Mouse (Mus musculus) kidney, postnatal 0 days (tissue): ENCODE results near the gene Slc25a11. TPM values are rescaled to one million over a fixed set of nuclear protein-coding genes. Genes with fewer than 3 reads are reported as not detected.
A peak's percentile ranks its signal among the peaks of the same experiment; 100 is the strongest.

Experiments
- ATAC-seq: fragments of 200-750 bp; cut with Nextera tagmentation; replicated peaks from 2 replicates; pipeline ENCODE4 v1.8.0; 2017; ENCODE audit warnings: low read depth, moderate number of reproducible peaks, moderate TSS enrichment, moderate library complexity; ENCODE audit not compliant: low FRiP score
- DNase-seq: peaks from one replicate; pipeline ENCODE4 v3.0.0-alpha.2; 2016; ENCODE audit warnings: low spot score
- H3K27ac ChIP-seq: fragments of 300-500 bp; sonication (generic); 2 replicates; pipeline ENCODE4 v1.5.1; 2014; ENCODE audit warnings: mild to moderate bottlenecking
- H3K27me3 ChIP-seq: fragments of 300-500 bp; sonication (generic); 2 replicates; pipeline ENCODE4 v1.6.1; 2014; ENCODE audit warnings: low read length, mixed read lengths; ENCODE audit not compliant: insufficient read depth
- H3K36me3 ChIP-seq: fragments of 300-500 bp; sonication (generic); 2 replicates; pipeline ENCODE4 v1.6.1; 2014; ENCODE audit warnings: low read length, mixed read lengths; ENCODE audit not compliant: insufficient read depth
- H3K4me1 ChIP-seq: fragments of 300-500 bp; sonication (generic); replicated peaks from 2 replicates; pipeline ENCODE4 v1.6.1; 2014; ENCODE audit warnings: antibody characterized with exemption, low read length, mixed read lengths; ENCODE audit not compliant: insufficient read depth
- H3K4me2 ChIP-seq: fragments of 300-500 bp; sonication (generic); 2 replicates; pipeline ENCODE4 v1.6.1; 2014; ENCODE audit warnings: mild to moderate bottlenecking, low read length, moderate library complexity, mixed read lengths
- H3K4me3 ChIP-seq: fragments of 300-500 bp; sonication (generic); replicated peaks from 2 replicates; pipeline ENCODE4 v1.5.1; 2014; ENCODE audit warnings: low read depth, low read length
- H3K9ac ChIP-seq: fragments of 300-500 bp; sonication (generic); 2 replicates; pipeline ENCODE4 v1.6.1; 2014; ENCODE audit warnings: low read depth, low read length
- H3K9me3 ChIP-seq: fragments of 300-500 bp; sonication (generic); replicated peaks from 2 replicates; pipeline ENCODE4 v1.6.1; 2016; ENCODE audit warnings: low read length, inconsistent platforms, mixed read lengths
- CTCF ChIP-seq: IDR thresholded peaks from 2 replicates; pipeline ENCODE4 v1.5.1; 2016; ENCODE audit warnings: antibody characterized with exemption, low read depth, mild to moderate bottlenecking, moderate library complexity
- WGBS: fragments of 180-500 bp; shearing (Covaris S2); extraction: QIAGEN DNeasy Blood & Tissue Kit; methylation state at CpG from one replicate; pipeline ENCODE4 v1.1.7; 2014; 5-methylcytosine and 5-hydroxymethylcytosine counted together
- polyA plus RNA-seq: library from polyadenylated mRNA; unstranded; fragments of >200 nt; fragmentation: Nextera tagmentation; extraction: Ambion mirVana; gene quantifications from 2 replicates; pipeline ENCODE4 v1.2.1, GENCODE M21; 2015

Slc25a11 gene
- polyA plus RNA-seq, 1 experiment from 2014 or later, result 227 TPM

DNA sequence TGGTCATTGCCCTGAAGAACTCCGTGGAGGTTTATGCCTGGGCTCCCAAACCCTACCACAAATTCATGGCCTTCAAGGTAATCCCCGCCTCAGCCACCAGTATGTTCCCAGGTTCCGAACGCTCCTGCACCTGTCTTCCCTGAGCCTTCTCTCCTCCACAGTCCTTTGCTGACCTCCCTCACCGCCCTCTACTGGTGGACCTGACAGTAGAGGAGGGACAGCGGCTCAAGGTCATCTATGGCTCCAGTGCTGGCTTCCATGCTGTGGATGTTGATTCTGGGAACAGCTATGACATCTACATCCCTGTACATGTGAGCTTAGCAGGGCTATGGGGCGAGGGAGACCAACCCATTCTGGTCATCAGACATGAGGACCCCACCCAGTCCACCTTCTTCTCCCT, 34.8 kb downstream of the Slc25a11 start:
- Histone ChIP-seq H3K9ac (no peak overlapping the region), H3K4me1 (peaks cover 12% of the 10 kb centered on the region; the same call in 1 of the 2 replicates), H3K36me3 (peaks cover 49% of the 10 kb centered on the region), H3K9me3 (no peaks in the 10 kb centered on the region), H3K4me3 (no peak overlapping the region), H3K4me2 (no peak overlapping the region), H3K27me3 (no peaks in the 10 kb centered on the region), H3K27ac (no peak overlapping the region)
- peak; percentile 54 for TF ChIP-seq CTCF
- ATAC-seq (no peak), DNase-seq (no peak)
- 84% methylated on average over 7 of the region's 7 CpGs for WGBS

DNA sequence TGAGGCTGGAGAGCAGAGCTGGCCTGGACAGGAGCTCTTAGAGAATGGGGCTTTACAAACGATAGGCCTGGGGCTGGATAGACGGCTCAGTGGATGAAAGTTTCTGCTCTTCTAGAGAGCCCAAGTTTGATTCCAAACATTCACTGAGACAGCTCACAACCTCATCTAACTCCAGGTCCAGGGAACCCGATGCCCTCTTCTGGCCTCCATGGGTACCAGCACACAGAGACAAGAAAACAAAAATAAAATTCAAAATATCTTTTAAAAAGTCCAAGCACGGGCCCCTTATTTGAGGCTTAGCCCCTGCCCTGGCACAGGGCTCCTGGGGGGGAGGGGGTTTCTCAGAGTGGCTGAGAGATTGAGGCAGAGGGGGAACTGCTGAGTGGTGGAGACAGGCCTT, 36.5 kb downstream of the Slc25a11 start:
- H3K27ac ChIP-seq, result no peak overlapping the region

DNA sequence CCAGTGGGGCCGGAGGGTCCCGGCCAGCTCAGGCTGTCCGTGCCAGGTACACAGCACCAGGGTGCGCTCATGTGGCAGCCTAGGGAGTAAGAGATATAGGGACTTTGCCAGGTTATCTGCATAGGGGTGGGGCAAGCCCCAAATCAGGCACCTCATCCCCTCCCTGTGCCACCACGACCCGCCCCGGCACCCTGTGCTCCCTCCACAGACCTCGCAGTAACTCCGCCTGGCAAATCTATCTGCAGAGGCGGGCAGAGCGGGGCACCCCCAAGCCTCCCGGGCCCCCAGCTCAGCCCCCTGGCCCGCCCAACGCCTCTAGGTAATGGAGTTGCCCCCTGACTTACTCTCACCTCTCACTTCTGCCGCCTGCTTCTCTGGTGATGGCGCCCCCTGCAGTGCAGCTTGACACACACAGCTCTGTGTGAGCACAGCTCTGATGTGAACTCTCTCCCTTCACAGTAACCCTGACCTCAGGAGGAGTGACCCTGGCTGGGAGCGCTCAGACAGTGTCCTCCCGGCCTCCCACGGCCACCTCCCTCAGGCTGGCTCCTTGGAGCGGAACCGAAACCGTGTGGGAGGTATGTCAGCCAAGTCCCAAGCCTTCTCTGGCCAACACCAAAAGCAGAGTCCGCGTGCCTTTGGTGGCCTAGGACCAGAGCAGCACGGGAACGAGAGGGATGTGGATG, 38.8 kb downstream of the Slc25a11 start:
- no peaks in the 10 kb centered on the region for H3K9me3 ChIP-seq
- H3K4me2 ChIP-seq, result no peak overlapping the region
- H3K4me1 ChIP-seq, result no peaks in the 10 kb centered on the region
- ATAC-seq (peak; percentile 77), DNase-seq (peak; percentile 75)
- WGBS, result 72% methylated on average over 26 of the region's 26 CpGs
- H3K27me3 ChIP-seq, result no peaks in the 10 kb centered on the region
- no peak overlapping the region for H3K9ac ChIP-seq
- H3K4me3 ChIP-seq, result no peak overlapping the region
- peaks cover 79% of the 10 kb centered on the region for H3K36me3 ChIP-seq
- TF ChIP-seq CTCF, result peak; percentile 62
- 0 out of 2 replicates have a peak overlapping the region, but pooled peaks have one; percentile 19 for H3K27ac ChIP-seq

More for the DNA sequence above, 36.5 kb downstream of the Slc25a11 start:
- 87% methylated on average over 4 of the region's 4 CpGs for WGBS
- Histone ChIP-seq H3K9me3 (no peaks in the 10 kb centered on the region), H3K9ac (no peak overlapping the region), H3K4me1 (peaks cover 12% of the 10 kb centered on the region; the same call in 1 of the 2 replicates), H3K4me3 (no peak overlapping the region), H3K27me3 (no peaks in the 10 kb centered on the region), H3K4me2 (no peak overlapping the region), H3K36me3 (peaks cover 67% of the 10 kb centered on the region)
- DNase-seq (no peak), ATAC-seq (no peak)
- TF ChIP-seq CTCF, result peak; percentile 53

DNA sequence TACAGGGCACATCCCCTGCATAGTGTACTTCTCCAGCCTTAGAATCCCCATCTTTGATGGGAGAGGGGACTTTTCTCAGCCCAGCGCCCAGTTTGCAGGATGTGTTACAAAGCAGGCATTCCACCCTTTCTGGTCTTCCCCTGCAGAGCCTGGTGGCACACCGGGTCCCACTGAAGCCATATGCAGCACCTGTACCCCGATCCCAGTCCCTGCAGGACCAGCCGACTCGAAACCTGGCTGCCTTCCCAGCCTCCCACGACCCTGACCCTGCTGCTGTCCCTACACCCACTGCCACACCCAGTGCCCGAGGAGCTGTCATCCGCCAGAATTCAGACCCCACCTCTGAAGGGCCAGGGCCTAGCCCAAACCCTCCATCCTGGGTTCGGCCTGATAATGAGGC, 39.7 kb downstream of the Slc25a11 start:
- WGBS, result 92% methylated on average over 9 of the region's 9 CpGs
- Histone ChIP-seq H3K27me3 (no peaks in the 10 kb centered on the region), H3K9ac (no peak overlapping the region), H3K4me2 (no peak overlapping the region), H3K4me1 (no peaks in the 10 kb centered on the region), H3K36me3 (peaks cover 77% of the 10 kb centered on the region), H3K4me3 (no peak overlapping the region), H3K27ac (no peak overlapping the region), H3K9me3 (no peaks in the 10 kb centered on the region)
- no peak for TF ChIP-seq CTCF
- DNase-seq (no peak), ATAC-seq (no peak)

DNA sequence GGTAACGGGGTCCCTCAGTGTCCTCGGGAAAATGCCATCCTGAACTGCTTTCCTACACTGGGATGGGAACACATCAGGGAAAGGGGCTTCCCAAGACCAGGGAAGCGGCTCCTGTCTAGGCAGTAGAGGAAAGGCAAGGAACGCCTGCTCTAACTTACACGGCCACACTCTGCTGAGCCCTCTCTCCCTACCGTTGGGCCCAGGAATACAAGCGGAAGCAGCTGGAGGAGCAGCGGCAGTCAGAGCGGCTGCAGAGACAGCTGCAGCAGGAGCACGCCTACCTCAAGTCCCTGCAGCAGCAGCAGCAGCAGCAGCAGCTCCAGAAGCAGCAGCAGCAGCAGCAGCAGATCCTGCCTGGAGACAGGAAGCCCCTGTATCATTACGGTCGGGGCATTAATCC, 40.6 kb downstream of the Slc25a11 start:
- Histone ChIP-seq H3K4me1 (no peaks in the 10 kb centered on the region), H3K27me3 (no peaks in the 10 kb centered on the region), H3K9me3 (no peaks in the 10 kb centered on the region), H3K27ac (no peak overlapping the region), H3K4me2 (no peak overlapping the region), H3K36me3 (peaks cover 77% of the 10 kb centered on the region), H3K9ac (no peak overlapping the region), H3K4me3 (no peak overlapping the region)
- no peak for TF ChIP-seq CTCF
- no peak for ATAC-seq
- no peak for DNase-seq
- WGBS, result 74% methylated on average over 12 of the region's 12 CpGs

DNA sequence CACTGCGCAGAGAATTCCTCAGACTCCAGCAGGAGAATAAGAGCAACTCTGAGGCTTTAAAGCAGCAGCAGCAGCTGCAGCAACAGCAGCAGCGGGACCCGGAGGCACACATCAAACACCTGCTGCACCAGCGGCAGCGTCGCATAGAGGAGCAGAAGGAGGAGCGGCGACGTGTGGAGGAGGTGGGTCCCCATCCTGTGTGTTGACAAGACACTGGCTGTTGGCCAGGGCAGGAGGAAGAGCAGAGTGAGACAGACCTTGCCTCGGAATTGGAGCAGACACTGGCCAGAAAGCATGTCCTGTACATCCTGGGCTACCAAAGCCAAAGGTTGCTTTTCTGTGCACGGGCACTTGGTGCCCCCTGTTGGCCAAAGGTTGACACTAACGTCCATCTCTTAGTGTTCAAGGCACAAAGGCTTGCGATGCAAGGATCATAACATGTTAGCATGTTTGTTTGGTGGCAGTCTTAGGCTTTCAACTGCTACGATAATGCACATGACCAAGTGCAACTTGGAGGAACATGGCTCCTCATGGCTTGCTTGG, 42.2 kb downstream of the Slc25a11 start:
- no peaks in the 10 kb centered on the region for H3K27me3 ChIP-seq
- H3K27ac ChIP-seq, result no peak overlapping the region
- H3K4me1 ChIP-seq, result no peaks in the 10 kb centered on the region
- no peak overlapping the region for H3K9ac ChIP-seq
- H3K36me3 ChIP-seq, result peaks cover 64% of the 10 kb centered on the region
- ATAC-seq (no peak), DNase-seq (peak; percentile 79)
- H3K4me3 ChIP-seq, result no peak overlapping the region
- peak; percentile 93 for TF ChIP-seq CTCF
- WGBS, result 52% methylated on average over 14 of the region's 14 CpGs
- no peak overlapping the region for H3K4me2 ChIP-seq
- no peaks in the 10 kb centered on the region for H3K9me3 ChIP-seq
